Mouse (Mus musculus): ENCODE results near the gene Tnxb.
"Not testable (repeated sequence)": the region's sequence is repeated elsewhere in the genome, so short reads cannot be mapped to it uniquely, and the experiment has no call there.

DNA sequence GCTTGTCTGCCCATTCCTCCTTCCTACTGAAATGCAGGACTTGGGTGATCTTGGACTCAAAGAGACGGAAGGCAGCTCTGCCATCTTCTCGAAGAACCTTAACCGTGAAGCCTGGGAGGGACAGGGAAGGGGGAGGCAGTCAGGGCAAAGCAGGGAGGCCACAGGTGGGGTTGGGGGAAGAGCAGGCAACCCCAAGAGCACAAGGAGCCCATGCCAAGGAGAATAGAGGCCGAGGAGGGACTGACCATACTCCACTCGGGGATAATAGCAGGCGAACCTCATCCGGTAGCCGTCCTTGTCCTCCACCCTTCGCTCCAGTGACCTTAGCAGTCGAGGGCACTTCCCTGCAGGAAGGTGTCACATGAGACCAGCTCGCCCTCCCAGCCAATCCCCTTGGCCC is 58.8 kb downstream of the Tnxb start:
- TF ChIP-seq POLR2A (IDR thresholded peaks at IDR 0.05; ENCODE audit: control insufficient read depth, low read depth, low read length); CTCF (IDR thresholded peaks at IDR 0.05; ENCODE audit: control insufficient read depth, insufficient read depth, insufficient replicate concordance, low read depth, low read length): not testable (repeated sequence)

All from testis, adult 2 months (tissue).